Mouse (Mus musculus) splenic B cell, adult 2 months (primary cell): Measurements from ENCODE around the gene Gcsam.

ENCODE experiments used
- DNase-seq: peaks from one replicate; pipeline ENCODE4 v3.0.0-alpha.2; 2011; ENCODE audit warnings: low read depth, low spot score
- H3K27me3 ChIP-seq: 2 replicates; pipeline ENCODE4 v1.6.1; 2012; ENCODE audit warnings: mild to moderate bottlenecking, low read length, moderate library complexity, mixed read lengths; ENCODE audit not compliant: control insufficient read depth, poor library complexity, insufficient read depth, severe bottlenecking
- H3K36me3 ChIP-seq: 2 replicates; pipeline ENCODE4 v1.6.1; 2012; ENCODE audit warnings: mild to moderate bottlenecking, low read length, moderate library complexity, mixed read lengths; ENCODE audit not compliant: control insufficient read depth, poor library complexity, insufficient read depth, severe bottlenecking

The Gcsam gene

GRCm38 (mm10) chr16:45629497-45630105 lies 19.4 kb downstream of the Gcsam start:
- no peaks in the 10 kb centered on the region for H3K27me3 ChIP-seq
- no peak for DNase-seq
- H3K36me3 ChIP-seq, result no peaks in the 10 kb centered on the region

GRCm38 (mm10) chr16:45630347-45630960 lies 20.3 kb downstream of the Gcsam start:
- DNase-seq, result peak; percentile 84
- Histone ChIP-seq H3K27me3 (no peaks in the 10 kb centered on the region), H3K36me3 (no peaks in the 10 kb centered on the region)

GRCm38 (mm10) chr16:45632420-45632819 lies 22.2 kb downstream of the Gcsam start:
- Histone ChIP-seq H3K36me3 (no peaks in the 10 kb centered on the region), H3K27me3 (no peaks in the 10 kb centered on the region)
- no peak for DNase-seq

- no peak for DNase-seq
- Histone ChIP-seq H3K27me3 (no peaks in the 10 kb centered on the region), H3K36me3 (no peaks in the 10 kb centered on the region)
These were observed 25.6 kb downstream of the Gcsam start for GRCm38 (mm10) chr16:45635826-45636225.

GRCm38 (mm10) chr16:45640070-45640762 lies 30.0 kb downstream of the Gcsam start:
- H3K36me3 ChIP-seq, result no peaks in the 10 kb centered on the region
- no peak for DNase-seq
- no peaks in the 10 kb centered on the region for H3K27me3 ChIP-seq

- Histone ChIP-seq H3K27me3 (no peaks in the 10 kb centered on the region), H3K36me3 (no peaks in the 10 kb centered on the region)
- no peak for DNase-seq
These were observed 31.1 kb downstream of the Gcsam start for GRCm38 (mm10) chr16:45641301-45641700.

GRCm38 (mm10) chr16:45643944-45644343 lies 33.8 kb downstream of the Gcsam start:
- Histone ChIP-seq H3K36me3 (no peaks in the 10 kb centered on the region), H3K27me3 (no peaks in the 10 kb centered on the region)
- DNase-seq, result no peak

GRCm38 (mm10) chr16:45644380-45644779 lies 34.2 kb downstream of the Gcsam start:
- no peak for DNase-seq
- H3K36me3 ChIP-seq, result no peaks in the 10 kb centered on the region
- no peaks in the 10 kb centered on the region for H3K27me3 ChIP-seq

- Histone ChIP-seq H3K27me3 (no peaks in the 10 kb centered on the region), H3K36me3 (no peaks in the 10 kb centered on the region)
- no peak for DNase-seq
These were observed 41.3 kb downstream of the Gcsam start for GRCm38 (mm10) chr16:45651497-45651896.

- Histone ChIP-seq H3K27me3 (no peaks in the 10 kb centered on the region), H3K36me3 (no peaks in the 10 kb centered on the region)
- DNase-seq, result no peak
These were observed 43.1 kb downstream of the Gcsam start for GRCm38 (mm10) chr16:45653009-45653933.

- no peaks in the 10 kb centered on the region for H3K27me3 ChIP-seq
- no peaks in the 10 kb centered on the region for H3K36me3 ChIP-seq
- no peak for DNase-seq
These were observed 43.8 kb downstream of the Gcsam start, which contains the start of gene BC016579 for GRCm38 (mm10) chr16:45653934-45654332. Gene BC016579 (minus strand): TSS chr16:45654068.

GRCm38 (mm10) chr16:45654465-45654864 lies 44.3 kb downstream of the Gcsam start:
- Histone ChIP-seq H3K27me3 (no peaks in the 10 kb centered on the region), H3K36me3 (no peaks in the 10 kb centered on the region)
- DNase-seq, result no peak

GRCm38 (mm10) chr16:45657574-45658159 lies 47.5 kb downstream of the Gcsam start:
- Histone ChIP-seq H3K36me3 (no peaks in the 10 kb centered on the region), H3K27me3 (no peaks in the 10 kb centered on the region)
- no peak for DNase-seq

GRCm38 (mm10) chr16:45658248-45658647 lies 48.1 kb downstream of the Gcsam start:
- no peaks in the 10 kb centered on the region for H3K36me3 ChIP-seq
- no peak for DNase-seq

More at GRCm38 (mm10) chr16:45658248-45658647, 48.1 kb downstream of the Gcsam start:
- H3K27me3 ChIP-seq, result no peaks in the 10 kb centered on the region
